Mouse (Mus musculus) heart, embryonic 12.5 days (tissue): ENCODE results near the gene Dstn. TPM values are rescaled to one million over a fixed set of nuclear protein-coding genes. Genes with fewer than 3 reads are reported as not detected.

Experiments
- ATAC-seq: fragments of 200-750 bp; cut with Nextera tagmentation; 2 replicates; pipeline ENCODE4 v1.8.0; 2017; ENCODE audit warnings: moderate TSS enrichment, moderate library complexity; ENCODE audit not compliant: insufficient number of reproducible peaks, low FRiP score
- H3K27ac ChIP-seq: fragments of 300-500 bp; sonication (generic); 2 replicates; pipeline ENCODE4 v1.5.1; 2016; ENCODE audit warnings: mild to moderate bottlenecking, moderate library complexity; ENCODE audit not compliant: poor library complexity, severe bottlenecking
- H3K27me3 ChIP-seq: fragments of 300-500 bp; sonication (generic); replicated peaks from 2 replicates; pipeline ENCODE4 v1.6.1; 2016; ENCODE audit warnings: mild to moderate bottlenecking, moderate library complexity
- H3K36me3 ChIP-seq: fragments of 300-500 bp; sonication (generic); 2 replicates; pipeline ENCODE4 v1.6.1; 2016; ENCODE audit warnings: mild to moderate bottlenecking, moderate library complexity
- H3K4me1 ChIP-seq: fragments of 300-500 bp; sonication (generic); replicated peaks from 2 replicates; pipeline ENCODE4 v1.6.1; 2016; ENCODE audit warnings: mild to moderate bottlenecking
- H3K4me2 ChIP-seq: fragments of 300-500 bp; sonication (generic); 2 replicates; pipeline ENCODE4 v1.6.1; 2016; ENCODE audit warnings: mild to moderate bottlenecking, moderate library complexity
- H3K4me3 ChIP-seq: fragments of 300-500 bp; sonication (generic); 2 replicates; pipeline ENCODE4 v1.5.1; 2016; ENCODE audit warnings: mild to moderate bottlenecking
- H3K9ac ChIP-seq: fragments of 300-500 bp; sonication (generic); 2 replicates; pipeline ENCODE4 v1.6.1; 2016; ENCODE audit warnings: mild to moderate bottlenecking, moderate library complexity
- H3K9me3 ChIP-seq: fragments of 300-500 bp; sonication (generic); replicated peaks from 2 replicates; pipeline ENCODE4 v1.6.1; 2016; ENCODE audit warnings: mild to moderate bottlenecking, moderate library complexity
- WGBS: fragments of 180-500 bp; shearing (Covaris S2); methylation state at CpG from one replicate; pipeline ENCODE4 v1.1.7; 2016; 5-methylcytosine and 5-hydroxymethylcytosine counted together
- polyA plus RNA-seq: library from polyadenylated mRNA; unstranded; fragments of >200 nt; fragmentation: Nextera tagmentation; extraction: Ambion mirVana; gene quantifications from 2 replicates; pipeline ENCODE4 v1.2.1, GENCODE M21; 2016

Dstn gene
- polyA plus RNA-seq, 1 experiment from 2014 or later = 963 TPM

- peaks cover 95% of the 10 kb centered on the region for H3K36me3 ChIP-seq
- WGBS = 82% methylated on average over 7 of the region's 7 CpGs
- no peaks in the 10 kb centered on the region for H3K9me3 ChIP-seq
- no peak for ATAC-seq
- H3K9ac ChIP-seq = no peak overlapping the region
- 0 out of 2 replicates have a peak overlapping the region, but pooled peaks have one; percentile 19 for H3K27ac ChIP-seq
- no peaks in the 10 kb centered on the region for H3K27me3 ChIP-seq
- no peak overlapping the region for H3K4me2 ChIP-seq
- H3K4me3 ChIP-seq = no peak overlapping the region
- peaks cover 45% of the 10 kb centered on the region for H3K4me1 ChIP-seq
Measured at GRCm38 (mm10) chr2:143945466-143946075, 30.5 kb downstream of the Dstn start.

GRCm38 (mm10) chr2:143946399-143946798 lies 31.3 kb downstream of the Dstn start:
- 0 out of 2 replicates have a peak overlapping the region, but pooled peaks have one; percentile 70 for H3K27ac ChIP-seq
- WGBS = 74% methylated on average over 2 of the region's 2 CpGs
- ATAC-seq = no peak
- no peaks in the 10 kb centered on the region for H3K9me3 ChIP-seq
- no peak overlapping the region for H3K4me3 ChIP-seq
- no peaks in the 10 kb centered on the region for H3K27me3 ChIP-seq
- peaks cover 95% of the 10 kb centered on the region for H3K36me3 ChIP-seq
- H3K4me1 ChIP-seq = peaks cover 51% of the 10 kb centered on the region
- H3K9ac ChIP-seq = no peak overlapping the region
- H3K4me2 ChIP-seq = no peak overlapping the region

- Histone ChIP-seq H3K4me3 (no peak overlapping the region), H3K4me1 (peaks cover 59% of the 10 kb centered on the region), H3K36me3 (peaks cover 98% of the 10 kb centered on the region), H3K27ac (peak overlapping the region; percentile 70), H3K27me3 (no peaks in the 10 kb centered on the region), H3K9me3 (no peaks in the 10 kb centered on the region), H3K9ac (no peak overlapping the region), H3K4me2 (no peak overlapping the region)
- 74% methylated on average over 3 of the region's 3 CpGs for WGBS
- no peak for ATAC-seq
Measured at GRCm38 (mm10) chr2:143947981-143948380, 32.9 kb downstream of the Dstn start.

- WGBS = 44% methylated on average over 4 of the region's 4 CpGs
- H3K4me1 ChIP-seq = peaks cover 59% of the 10 kb centered on the region
- H3K36me3 ChIP-seq = peaks cover 100% of the 10 kb centered on the region
- no peaks in the 10 kb centered on the region for H3K27me3 ChIP-seq
- H3K4me3 ChIP-seq = no peak overlapping the region
- no peak overlapping the region for H3K4me2 ChIP-seq
- no peak overlapping the region for H3K9ac ChIP-seq
- peak overlapping the region; percentile 70 for H3K27ac ChIP-seq
- ATAC-seq = no peak
- H3K9me3 ChIP-seq = no peaks in the 10 kb centered on the region
Measured at GRCm38 (mm10) chr2:143948416-143948815, 33.3 kb downstream of the Dstn start.

GRCm38 (mm10) chr2:143949217-143949616 lies 34.1 kb downstream of the Dstn start:
- Histone ChIP-seq H3K9me3 (no peaks in the 10 kb centered on the region), H3K27me3 (no peaks in the 10 kb centered on the region), H3K4me1 (peaks cover 59% of the 10 kb centered on the region), H3K4me2 (no peak overlapping the region), H3K9ac (no peak overlapping the region), H3K27ac (no peak overlapping the region; the same call in 1 of the 2 replicates), H3K4me3 (no peak overlapping the region), H3K36me3 (peaks cover 100% of the 10 kb centered on the region)
- no peak for ATAC-seq
- 89% methylated on average over 6 of the region's 6 CpGs for WGBS

GRCm38 (mm10) chr2:143950290-143951027 lies 35.3 kb downstream of the Dstn start:
- Histone ChIP-seq H3K4me3 (no peak overlapping the region), H3K4me1 (peaks cover 59% of the 10 kb centered on the region), H3K4me2 (no peak overlapping the region), H3K27me3 (no peaks in the 10 kb centered on the region), H3K27ac (no peak overlapping the region), H3K9me3 (no peaks in the 10 kb centered on the region), H3K9ac (no peak overlapping the region), H3K36me3 (peaks cover 100% of the 10 kb centered on the region)
- WGBS = 66% methylated on average over 5 of the region's 5 CpGs
- ATAC-seq = no peak

- H3K27ac ChIP-seq = no peak overlapping the region
Measured at GRCm38 (mm10) chr2:143951028-143951420, 35.9 kb downstream of the Dstn start.

GRCm38 (mm10) chr2:143951546-143952315 lies 36.6 kb downstream of the Dstn start:
- Histone ChIP-seq H3K4me3 (no peak overlapping the region), H3K27me3 (no peaks in the 10 kb centered on the region), H3K4me1 (peaks cover 47% of the 10 kb centered on the region), H3K36me3 (peaks cover 100% of the 10 kb centered on the region), H3K4me2 (no peak overlapping the region), H3K27ac (peak overlapping the region; percentile 14), H3K9ac (no peak overlapping the region), H3K9me3 (no peaks in the 10 kb centered on the region)
- 0 out of 2 replicates have a peak, but pooled peaks have one; percentile 24 for ATAC-seq
- 65% methylated on average over 5 of the region's 5 CpGs for WGBS

More at GRCm38 (mm10) chr2:143951028-143951420, 35.9 kb downstream of the Dstn start:
- Histone ChIP-seq H3K4me2 (no peak overlapping the region), H3K36me3 (peaks cover 100% of the 10 kb centered on the region), H3K4me1 (peaks cover 54% of the 10 kb centered on the region), H3K9ac (no peak overlapping the region), H3K27me3 (no peaks in the 10 kb centered on the region), H3K4me3 (no peak overlapping the region), H3K9me3 (no peaks in the 10 kb centered on the region)
- no peak for ATAC-seq
- WGBS = 65% methylated on average over 1 of the region's 1 CpGs

- H3K9me3 ChIP-seq = no peaks in the 10 kb centered on the region
- H3K4me3 ChIP-seq = no peak overlapping the region
- 88% methylated on average over 4 of the region's 4 CpGs for WGBS
- no peaks in the 10 kb centered on the region for H3K27me3 ChIP-seq
- no peak overlapping the region for H3K27ac ChIP-seq
- peaks cover 30% of the 10 kb centered on the region for H3K4me1 ChIP-seq
- H3K4me2 ChIP-seq = no peak overlapping the region
- ATAC-seq = no peak
- H3K9ac ChIP-seq = no peak overlapping the region
- H3K36me3 ChIP-seq = peaks cover 94% of the 10 kb centered on the region
Measured at GRCm38 (mm10) chr2:143953944-143954343, 38.8 kb downstream of the Dstn start.

- H3K27ac ChIP-seq = no peak overlapping the region
- H3K36me3 ChIP-seq = peaks cover 87% of the 10 kb centered on the region
- peaks cover 20% of the 10 kb centered on the region for H3K4me1 ChIP-seq
- no peak for ATAC-seq
- H3K4me3 ChIP-seq = no peak overlapping the region
- peak overlapping the region; percentile 31; the same call in 1 of the 2 replicates for H3K9ac ChIP-seq
- no peaks in the 10 kb centered on the region for H3K27me3 ChIP-seq
- no peaks in the 10 kb centered on the region for H3K9me3 ChIP-seq
- H3K4me2 ChIP-seq = no peak overlapping the region
- WGBS = 87% methylated on average over 4 of the region's 4 CpGs
Measured at GRCm38 (mm10) chr2:143955004-143955403, 39.9 kb downstream of the Dstn start.

GRCm38 (mm10) chr2:143955746-143956145 lies 40.6 kb downstream of the Dstn start:
- no peak overlapping the region for H3K9ac ChIP-seq
- peaks cover 18% of the 10 kb centered on the region for H3K4me1 ChIP-seq
- H3K27me3 ChIP-seq = no peaks in the 10 kb centered on the region
- WGBS = 92% methylated on average over 4 of the region's 4 CpGs
- no peak overlapping the region for H3K4me2 ChIP-seq
- no peak for ATAC-seq
- no peaks in the 10 kb centered on the region for H3K9me3 ChIP-seq
- H3K4me3 ChIP-seq = no peak overlapping the region
- H3K27ac ChIP-seq = no peak overlapping the region
- H3K36me3 ChIP-seq = peaks cover 81% of the 10 kb centered on the region
